Mouse (Mus musculus) kidney, postnatal 10 days (tissue): ENCODE data around the gene Cldn7.
"Not testable (repeated sequence)": the region's sequence is repeated elsewhere in the genome, so short reads cannot be mapped to it uniquely, and the experiment has no call there.

ENCODE experiments used
- DNase-seq: peaks from one replicate; pipeline ENCODE4 v3.0.0; 2021; ENCODE audit warnings: mixed read lengths

Cldn7 gene

DNA sequence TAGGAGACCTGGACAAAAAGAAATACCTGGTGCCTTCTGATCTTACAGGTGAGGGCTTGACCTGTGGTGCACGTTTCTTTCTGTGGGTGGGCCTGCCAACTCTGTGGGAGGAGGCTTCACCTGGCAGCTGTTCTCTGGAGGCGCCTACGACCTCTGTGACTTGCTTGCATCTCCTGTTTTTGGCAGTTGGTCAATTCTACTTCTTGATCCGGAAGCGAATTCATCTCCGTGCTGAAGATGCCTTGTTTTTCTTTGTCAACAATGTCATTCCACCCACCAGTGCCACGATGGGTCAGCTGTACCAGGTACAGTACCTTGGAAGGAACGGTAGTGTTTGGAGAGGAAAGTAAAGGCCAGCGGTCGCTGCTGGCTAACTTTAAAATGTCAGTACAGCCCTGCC lies 27.8 kb downstream of the Cldn7 start:
- DNase-seq = peak; percentile 36

DNA sequence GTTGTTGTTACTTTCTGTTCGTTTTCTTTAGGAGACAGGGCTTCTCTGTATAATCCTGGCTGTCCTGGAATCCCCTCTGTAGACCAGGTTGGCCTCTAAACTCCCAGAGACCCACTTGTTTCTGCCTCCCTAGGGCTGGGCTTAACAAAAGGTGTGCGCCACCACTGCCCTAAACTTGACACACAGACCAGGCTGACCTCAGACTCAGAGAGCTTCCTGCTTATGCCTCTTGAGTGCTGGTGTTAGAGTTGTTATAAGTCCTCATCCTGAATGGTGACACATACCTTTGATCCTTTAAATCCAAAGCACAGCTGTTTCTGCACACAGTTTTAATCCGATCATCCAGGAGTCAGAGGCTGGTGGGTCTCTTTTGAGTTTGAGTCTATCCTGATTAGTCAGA lies 28.4 kb downstream of the Cldn7 start:
- DNase-seq = peak; percentile 9

DNA sequence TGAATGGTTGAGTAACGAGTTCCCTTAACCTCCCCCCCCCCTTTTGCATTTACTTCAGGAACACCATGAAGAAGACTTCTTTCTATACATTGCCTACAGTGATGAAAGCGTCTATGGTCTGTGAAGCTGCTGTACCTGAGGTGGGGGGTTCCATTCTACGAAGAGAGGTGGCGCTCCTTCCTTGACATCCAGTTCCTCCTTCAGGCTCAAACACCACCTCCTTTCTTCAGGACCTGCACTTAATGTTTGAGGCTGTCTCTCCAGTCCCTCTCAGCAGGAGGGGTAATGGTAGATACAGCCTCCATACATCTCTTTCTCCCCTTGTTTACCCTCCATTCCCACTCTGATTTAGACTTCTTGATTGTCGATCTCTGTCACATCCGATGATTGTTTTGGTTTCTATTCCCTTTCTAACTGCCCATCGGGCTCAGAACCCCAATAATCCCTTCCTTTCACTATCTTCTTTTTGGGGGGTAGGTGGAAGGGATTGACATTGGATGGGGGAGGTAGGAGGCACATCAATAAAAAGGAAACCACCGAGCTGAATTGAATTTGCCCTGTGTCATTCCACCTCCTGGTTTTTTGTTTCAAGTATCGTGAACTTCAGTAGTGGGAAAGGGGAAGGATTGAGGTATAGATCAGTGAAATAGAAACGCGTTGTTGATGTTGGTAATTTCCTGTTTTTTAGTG lies 30.0 kb downstream of the Cldn7 start:
- DNase-seq = no peak

DNA sequence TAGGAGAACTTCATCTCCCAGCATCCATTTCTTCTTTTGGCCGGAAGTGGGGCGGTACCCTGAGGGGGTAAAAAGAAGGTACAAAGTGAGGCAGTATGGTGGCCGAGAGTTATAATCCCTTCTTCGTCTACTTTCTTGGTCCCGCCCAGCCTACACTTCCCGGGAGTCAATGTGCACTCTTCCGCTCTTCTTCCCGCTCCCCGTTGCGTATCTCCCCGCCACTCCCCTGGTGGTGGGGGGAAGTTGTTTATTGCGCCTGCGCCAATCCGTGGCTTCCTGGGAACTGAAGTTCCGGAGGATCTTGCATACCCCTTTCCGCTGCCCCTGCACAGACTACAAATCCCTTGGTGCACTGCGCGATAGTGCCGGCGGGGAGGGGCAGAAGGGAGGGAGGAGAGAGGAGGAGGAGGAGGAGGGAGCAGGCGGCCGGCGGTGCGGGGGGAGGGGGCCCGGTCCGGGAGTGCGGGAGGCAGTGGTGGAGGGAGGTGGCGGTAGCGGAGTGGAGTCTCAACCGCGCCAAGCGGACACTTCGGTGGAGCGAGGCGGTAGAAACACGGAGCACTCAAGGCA lies 30.9 kb downstream of the Cldn7 start, which contains the start of gene Phf23:
Phf23 (plus strand) TSS at position 387 of the 570 bp plus-strand sequence.
- peak; percentile 98 for DNase-seq

DNA sequence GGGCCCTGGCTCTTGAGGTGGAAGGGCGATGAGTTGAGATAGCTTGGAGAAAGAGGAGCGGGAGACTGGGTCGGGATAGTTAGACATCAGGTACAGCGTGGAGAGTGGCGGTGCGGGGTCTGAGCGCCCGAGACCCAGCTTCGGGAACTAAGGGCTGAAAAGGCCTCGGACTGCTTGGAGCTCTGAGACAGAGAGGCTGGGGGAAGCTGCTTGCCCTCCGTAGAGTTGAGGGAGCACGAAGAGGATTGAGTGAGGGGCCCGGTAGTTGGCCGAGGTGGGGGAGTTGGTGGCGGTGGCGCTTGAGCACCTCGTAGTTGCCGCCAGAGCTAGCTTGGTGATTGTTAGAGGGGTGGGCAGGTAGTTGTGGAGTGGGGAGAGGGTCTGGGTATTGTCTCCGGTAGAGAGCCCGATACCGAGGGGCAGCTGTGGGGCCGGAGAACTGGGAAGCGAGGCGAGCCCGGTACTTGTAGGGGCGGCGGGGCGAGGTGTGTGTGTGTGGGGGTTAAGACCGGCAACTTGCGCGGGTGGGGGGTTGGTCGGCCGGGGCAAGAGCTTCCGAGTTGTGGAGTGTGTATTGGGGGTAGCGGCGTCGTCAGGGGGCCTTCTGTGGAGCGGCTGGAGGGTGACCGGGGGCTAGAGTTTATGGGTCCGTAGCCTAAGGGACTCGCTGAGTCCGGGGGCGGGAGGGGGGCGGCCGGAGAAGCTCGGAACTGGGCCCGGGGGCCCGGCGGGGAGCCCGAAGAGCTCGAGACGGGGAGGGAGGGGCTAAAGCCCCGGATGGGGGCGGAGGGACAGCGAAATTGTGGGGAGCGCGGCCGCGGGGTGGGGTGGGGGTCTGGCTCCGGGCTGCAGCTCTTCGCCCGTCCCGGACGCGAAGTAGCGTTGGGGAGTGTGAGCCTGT lies 31.8 kb downstream of the Cldn7 start:
- DNase-seq = peak; percentile 82

DNA sequence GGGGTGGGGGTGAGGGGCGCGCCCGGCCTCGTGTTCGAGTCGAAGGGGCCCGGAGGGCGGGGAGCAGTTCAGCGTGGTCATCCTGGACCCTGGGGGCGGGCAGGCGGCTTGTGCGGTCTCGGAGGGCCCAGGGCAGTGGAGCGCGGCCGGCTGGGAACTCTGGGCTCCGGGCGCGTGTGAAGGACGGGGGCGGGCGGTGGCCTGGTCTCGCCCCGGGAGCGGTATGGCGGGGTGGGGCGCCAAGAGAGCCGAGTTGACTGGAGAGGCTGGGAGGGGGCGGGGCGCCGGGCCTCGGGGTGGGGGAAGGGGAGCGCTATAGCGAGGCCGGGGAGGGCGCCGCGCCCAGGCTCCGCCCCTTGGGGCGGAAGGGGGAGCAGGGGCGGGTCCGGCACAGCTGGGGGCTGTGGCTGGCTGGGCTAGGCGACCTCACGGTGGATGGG lies 32.5 kb downstream of the Cldn7 start:
- peak; percentile 96 for DNase-seq

DNA sequence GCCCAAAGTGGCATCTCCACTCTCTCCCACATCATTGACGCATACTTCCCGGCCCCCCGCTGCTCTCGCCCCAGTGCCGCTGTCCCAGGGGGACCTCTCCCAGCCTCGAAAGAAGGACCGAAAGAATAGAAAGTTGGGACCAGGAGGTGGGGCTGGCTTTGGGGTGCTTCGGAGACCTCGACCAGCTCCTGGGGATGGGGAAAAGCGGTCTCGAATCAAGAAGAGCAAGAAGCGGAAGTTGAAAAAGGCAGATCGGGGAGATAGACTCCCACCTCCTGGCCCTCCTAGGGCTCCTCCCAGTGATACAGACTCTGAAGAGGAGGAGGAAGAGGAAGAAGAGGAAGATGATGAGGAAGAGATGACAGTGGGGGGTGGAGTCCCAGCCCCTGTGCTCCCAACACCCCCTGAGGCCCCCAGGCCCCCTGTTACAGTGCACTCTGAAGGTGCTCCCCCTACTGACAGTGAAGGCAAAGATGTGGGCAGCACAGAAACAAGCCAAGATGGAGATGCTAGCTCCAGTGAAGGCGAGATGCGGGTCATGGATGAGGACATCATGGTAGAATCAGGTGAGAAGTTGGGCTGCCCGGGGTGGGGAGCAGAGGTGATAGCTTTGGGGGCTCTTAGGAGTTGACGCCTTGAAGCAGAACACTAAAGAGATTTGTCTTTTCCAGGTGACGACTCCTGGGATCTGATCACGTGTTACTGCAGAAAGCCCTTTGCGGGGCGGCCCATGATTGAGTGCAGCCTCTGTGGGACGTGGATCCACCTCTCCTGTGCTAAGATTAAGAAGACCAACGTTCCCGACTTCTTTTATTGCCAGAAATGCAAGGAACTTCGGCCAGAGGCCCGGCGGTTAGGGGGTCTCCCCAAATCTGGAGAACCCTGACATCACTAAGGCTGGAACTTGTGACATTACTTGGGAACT lies 34.2 kb downstream of the Cldn7 start:
- peak; percentile 26 for DNase-seq

DNA sequence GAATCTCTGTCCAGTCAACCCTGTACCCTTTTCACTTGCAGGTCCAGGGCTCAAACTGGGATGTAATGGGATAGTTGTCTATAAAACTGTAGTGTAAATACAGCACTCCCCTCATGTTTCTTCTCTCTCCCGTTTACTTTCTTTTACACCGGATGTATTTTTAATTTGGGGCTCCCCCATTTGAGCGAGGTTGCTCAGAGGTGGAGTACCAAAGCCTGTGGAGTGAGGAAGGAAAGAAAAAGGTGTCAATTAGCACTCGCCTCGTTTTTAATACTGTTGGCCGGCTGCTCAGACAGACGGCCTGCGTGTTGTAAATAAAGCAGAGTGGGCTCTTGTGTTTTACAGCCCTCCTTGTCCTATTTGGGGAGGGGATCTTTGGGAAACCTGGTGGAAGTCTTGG lies 35.1 kb downstream of the Cldn7 start:
- DNase-seq = no peak

DNA sequence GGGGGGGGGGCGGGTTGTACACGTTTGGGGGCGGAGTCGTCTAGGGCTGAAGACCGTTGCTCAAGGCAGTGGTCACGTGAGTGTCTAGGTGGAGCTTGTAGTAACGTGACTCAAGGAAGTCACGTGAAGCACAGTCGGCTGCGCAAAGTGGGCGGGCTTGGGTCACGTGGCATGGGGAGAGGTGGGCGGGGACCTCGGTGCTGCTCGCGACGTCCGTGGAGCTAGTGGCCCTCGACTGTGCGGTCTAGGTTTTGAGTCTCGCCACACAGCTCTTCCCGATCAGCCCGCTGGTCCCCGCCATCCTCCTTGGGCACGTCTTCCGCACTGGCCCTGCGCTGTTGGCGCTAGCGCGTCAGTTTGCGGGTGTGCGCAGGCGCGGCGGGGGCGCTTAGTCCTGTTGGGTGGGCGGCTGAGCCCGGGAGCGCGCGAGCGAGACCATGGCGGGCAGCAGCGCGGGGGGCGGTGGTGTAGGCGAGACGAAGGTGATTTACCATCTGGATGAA lies 35.9 kb downstream of the Cldn7 start, which contains the start of gene Dvl2:
Dvl2 (plus strand) TSS at position 200 of the 503 bp plus-strand sequence.
- peak; percentile 96 for DNase-seq

DNA sequence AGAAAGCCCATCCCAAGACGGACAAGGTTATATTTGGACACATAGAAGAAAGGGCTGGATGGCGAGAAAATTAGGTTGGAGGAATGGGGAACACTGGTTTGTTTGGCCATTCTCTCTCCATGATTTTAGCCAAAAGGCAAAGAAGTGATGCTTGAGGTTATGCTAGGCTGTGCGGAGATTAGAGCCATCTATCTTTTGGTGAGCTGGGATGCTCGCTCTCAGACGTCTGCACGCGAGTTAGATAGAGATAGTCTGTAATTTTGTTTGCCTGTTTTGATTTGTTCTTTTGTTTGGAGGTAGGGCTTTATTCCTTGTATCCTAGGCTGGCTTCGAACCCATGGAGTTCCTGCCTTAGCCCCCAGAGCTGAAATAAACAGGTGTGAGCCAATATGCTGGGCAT lies 36.6 kb downstream of the Cldn7 start:
- DNase-seq = no peak

DNA sequence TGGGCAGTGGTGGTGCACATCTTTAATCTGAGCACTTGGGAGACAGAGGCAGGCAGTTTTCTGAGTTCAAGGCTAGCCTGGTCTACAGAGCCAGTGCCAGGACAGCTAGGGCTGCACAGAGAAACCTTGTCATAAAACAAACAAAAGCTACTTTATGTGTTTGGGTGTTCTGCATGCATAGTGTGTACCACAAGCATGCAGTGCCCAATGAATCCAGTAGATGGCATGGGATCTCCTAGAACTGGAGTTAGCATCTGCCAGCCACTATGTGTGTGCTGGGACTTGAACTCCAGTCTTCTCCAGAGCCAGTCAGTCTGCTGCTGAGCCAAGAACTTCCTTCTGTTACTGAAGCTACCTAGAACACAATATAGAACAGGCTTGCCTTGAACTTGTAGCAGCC lies 37.3 kb downstream of the Cldn7 start:
- peak; percentile 67 for DNase-seq

DNA sequence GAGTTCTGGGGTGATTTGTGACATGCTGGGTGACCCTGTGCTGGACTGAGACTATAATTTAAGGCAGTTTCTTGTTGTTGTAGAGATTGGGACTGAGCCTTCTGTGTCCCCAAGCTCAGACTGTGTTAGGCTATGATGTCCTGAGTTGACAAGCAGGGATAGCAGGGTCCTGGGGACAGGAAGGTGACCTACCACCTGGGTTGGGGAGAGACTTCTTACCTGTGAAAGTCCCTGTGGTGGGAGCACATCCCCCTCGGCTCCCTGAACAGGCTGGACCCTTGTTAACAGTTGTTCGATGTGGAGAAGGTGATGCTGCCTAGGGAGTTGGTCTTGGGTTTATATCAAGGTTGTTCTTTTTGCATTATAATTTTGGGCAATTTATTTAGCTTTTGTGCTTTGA lies 37.9 kb downstream of the Cldn7 start:
- no peak for DNase-seq

DNA sequence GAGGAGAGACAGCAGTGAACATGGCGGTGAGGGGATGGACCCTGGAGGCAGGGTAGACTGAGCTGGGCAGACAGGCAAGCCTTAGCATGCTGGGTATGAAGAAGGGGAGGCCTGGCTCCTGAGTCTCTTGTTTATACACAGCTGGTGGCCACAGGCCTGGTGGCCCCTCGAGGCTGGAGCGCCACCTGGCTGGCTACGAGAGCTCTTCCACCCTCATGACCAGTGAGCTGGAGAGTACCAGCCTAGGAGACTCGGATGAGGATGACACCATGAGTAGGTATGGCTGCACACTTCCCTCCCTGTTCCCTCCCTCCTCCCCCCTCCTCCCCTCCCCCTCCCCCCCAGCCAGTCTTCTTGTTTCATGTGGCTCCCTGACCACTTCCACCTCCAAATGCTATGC lies 40.9 kb downstream of the Cldn7 start:
- no peak for DNase-seq

DNA sequence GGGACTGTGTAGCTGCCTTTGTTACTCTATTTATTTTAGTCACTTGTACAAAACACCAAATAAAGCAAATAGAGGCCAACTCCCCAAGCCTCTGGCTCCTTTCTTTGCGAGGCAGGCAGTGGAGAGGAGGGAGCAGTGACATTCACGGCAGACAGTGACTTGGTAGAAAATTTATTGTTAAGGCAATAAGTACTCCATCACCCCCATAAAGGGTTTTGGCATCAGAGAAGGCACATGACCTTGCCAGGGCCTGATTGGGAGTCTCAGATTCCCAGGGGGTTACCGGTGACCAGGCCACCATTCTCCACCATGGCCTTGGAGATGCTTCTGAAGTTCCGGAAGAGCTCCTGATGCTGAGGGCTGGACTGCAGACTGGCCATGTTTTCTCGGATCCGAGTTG lies 45.5 kb downstream of the Cldn7 start:
- DNase-seq = no peak

DNA sequence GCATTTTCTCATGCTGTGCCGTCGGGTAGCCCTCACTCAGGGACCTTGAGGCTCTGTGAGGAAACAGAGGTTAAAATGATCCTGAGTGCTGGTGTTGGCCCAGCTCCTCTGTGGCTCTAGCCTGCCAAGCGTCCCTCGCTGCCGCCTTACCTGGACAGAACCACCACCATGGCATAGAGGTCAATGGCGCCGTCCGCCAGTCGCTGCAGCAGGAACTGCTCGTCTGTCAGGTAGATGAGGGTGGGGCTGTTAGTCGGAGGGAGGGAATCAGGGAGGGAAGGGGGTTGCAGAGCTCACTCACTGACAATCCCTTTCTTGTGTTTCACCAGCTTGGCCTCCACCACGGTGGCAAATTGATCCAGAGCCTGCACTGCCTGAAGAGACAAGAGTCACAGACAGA lies 46.0 kb downstream of the Cldn7 start:
- DNase-seq = peak; percentile 11

DNA sequence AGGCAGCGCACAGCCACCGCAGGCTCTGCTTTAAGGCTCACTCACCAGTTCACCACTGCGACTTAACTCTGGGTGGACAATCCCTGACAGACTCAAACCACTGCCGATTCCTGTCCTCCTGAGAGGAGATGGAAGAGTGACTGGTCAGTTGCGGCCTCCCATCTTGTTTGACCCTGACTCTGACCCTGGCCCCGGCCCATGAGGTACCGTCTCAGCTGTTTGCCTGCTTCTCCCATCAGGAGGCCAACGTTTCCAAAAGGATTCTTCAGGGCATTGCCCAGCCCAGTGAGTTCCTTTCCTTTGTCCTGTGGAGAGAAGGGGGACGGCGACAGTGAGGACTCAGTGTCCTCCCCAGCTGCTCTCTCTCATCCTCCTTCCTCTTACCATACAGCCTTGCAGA lies 46.4 kb downstream of the Cldn7 start:
- DNase-seq = no peak

DNA sequence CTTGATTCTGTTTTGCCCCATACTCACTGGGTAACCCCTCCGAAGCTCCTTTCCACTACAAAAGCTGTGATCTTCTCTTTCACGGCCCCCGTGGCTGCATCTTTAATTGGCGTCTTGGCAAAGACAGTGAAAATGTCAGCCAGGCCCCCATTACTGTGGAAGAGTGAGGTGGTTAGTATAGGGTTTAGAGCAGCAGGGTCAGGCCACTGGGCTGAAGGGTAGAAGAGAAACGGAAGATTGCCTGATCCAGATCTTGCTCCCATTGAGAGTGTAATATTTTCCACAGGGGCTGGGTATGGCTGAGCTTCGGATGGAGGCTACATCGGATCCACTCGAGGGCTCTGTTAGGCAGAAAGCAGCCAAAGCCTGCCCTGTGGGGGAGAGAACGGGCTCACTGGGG lies 48.4 kb downstream of the Cldn7 start:
- no peak for DNase-seq

DNA sequence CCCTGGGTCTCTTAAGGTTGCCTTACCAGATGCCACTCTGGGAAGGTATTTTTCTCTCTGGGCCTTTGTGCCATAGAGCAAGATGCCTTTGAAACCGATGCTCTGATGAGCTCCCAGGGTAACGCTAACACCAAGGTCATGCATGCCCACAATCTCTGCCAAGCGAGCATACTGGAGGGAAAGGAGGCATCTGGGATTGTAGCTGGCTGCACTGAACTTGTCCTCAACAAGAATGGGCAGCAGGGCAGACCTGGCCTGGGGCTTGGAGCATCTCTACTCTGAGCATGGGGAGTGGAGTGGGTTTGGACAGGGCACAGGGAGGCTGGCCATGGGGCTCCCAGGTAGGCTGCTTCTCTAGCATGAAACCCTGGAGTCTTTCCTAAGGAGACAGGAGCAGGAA lies 48.8 kb downstream of the Cldn7 start:
- peak; percentile 6 for DNase-seq

DNA sequence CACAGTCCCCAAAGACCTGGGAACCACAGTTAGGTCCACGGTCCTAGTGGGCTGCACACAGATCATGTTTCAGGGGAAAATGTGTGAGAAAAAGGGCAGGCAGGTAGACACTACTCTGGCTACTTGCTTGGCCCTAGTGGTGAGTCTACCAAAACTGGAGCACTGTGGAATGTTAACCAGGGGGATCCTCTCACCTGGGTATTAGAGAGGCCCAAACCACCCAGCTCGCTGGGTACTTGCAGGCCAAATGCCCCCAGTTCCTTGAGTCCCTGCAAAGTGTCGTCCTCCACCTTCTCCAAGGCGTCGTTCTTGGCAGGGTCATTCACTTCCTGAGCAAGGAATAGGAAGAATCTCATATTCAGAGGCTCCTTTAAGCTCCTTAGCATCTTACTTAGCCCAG lies 49.5 kb downstream of the Cldn7 start:
- peak; percentile 9 for DNase-seq

DNA sequence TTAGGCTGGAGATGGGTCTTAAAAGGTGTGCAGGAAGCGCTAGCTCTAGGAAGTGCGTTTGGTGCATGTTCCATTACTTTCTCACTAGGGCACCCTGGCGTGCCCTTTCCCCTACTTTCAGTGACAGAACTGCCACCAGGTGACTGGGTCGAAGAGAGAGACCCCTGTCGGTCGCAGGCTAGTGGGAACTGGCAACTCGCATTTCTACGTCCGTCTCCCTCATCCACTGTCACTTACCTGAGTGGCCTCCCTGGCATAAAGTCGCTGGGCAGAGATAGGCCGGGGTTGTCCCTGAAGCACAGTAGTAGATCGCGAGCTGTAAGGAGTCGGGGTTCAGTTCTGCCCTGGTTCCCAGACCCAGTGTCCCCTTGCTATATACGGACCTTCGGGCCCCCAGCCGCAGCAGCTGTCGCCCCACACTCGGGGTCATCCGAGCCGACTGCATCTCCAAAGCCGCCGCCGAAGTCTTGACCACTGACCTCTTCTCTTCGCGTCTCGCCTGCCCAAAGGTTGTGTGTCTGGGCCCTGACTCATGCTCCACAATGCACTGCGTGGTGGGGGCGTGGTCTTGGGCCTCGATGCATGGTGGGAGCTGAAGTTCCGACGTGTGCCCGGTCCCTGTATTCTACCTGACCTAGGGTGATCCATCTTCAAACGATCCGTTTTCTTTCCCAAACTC lies 50.4 kb downstream of the Cldn7 start, which contains the start of gene Acadvl:
Acadvl (minus strand) TSS at position 532 of the 679 bp plus-strand sequence.
- peak; percentile 94 for DNase-seq

DNA sequence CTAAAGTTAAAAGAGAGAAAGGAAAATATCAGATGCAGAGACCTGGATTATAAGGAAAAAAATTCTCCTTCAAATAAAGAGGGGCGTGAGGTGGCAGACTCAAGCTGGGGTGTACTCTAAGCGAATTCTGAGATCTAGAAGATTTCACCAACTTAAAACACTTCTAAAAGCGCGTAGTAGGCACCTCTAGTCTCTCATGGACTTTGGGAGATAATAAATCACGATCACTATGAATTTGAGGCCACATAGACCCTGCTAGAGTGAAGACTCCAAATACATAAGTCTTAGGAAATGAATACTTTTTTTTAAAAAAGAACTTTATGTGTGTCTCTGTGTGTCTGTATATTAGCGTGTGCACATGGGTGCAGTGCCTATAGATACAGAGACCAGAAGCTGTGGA lies 51.1 kb downstream of the Cldn7 start:
- no peak for DNase-seq

DNA sequence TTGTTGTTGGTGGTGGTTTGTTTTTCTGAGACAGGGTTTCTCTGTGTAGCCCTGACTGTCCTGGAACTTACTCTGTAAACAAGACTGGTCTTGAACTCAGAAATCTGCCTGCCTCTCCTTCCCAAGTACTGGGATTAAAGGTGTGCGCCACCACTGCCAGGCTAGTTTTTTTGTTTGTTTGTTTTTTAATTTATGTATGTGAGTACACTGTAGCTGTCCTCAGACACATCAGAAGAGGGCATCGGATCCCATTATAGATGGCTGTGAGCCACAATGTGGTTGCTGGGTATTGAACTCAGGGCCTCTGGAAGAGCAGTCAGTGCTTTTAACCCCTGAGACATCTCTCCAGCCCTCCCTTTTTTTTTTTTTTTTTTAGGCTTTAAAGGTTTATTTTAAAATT lies 51.6 kb downstream of the Cldn7 start:
- not testable (repeated sequence) for DNase-seq
